Mouse (Mus musculus): ENCODE data around the gene Gm10945. TPM values are rescaled to one million over a fixed set of nuclear protein-coding genes. Genes with fewer than 3 reads are reported as not detected.

Gm10945 gene
- polyA plus RNA-seq (2017; shearing (Covaris generic)) = not detected

GRCm38 (mm10) chr10:6761287-6761811, at the start of gene Gm10945:
Gene Gm10945 (minus strand): TSS chr10:6761761.

GRCm38 (mm10) chr10:6758206-6758605, 3.4 kb downstream of the Gm10945 start, which contains the start of gene Oprm1:
Gene Oprm1 (plus strand): TSS chr10:6758506.

Other genes starting within 250 kb of the Gm10945 start
- 1.7 TPM for gene Oprm1, start 3.3 kb downstream of the Gm10945 start, polyA plus RNA-seq (2017; shearing (Covaris generic))